Mouse (Mus musculus) layer of hippocampus, adult 9-10 months (tissue): ENCODE data around the gene Rab11fip5.

Experiments
- DNase-seq: peaks from one replicate; pipeline ENCODE4 v3.0.0; 2022; ENCODE audit warnings: low spot score

The Rab11fip5 gene

GRCm38 (mm10) chr6:85373951-85374733 is at the start of gene Rab11fip5:
TSS of gene Rab11fip5 (minus strand) at chr6:85374634.
- DNase-seq, result no peak

GRCm38 (mm10) chr6:85423836-85424379 is 49.5 kb upstream of the Rab11fip5 start, which contains the start of gene Noto:
TSS of gene Noto (plus strand) at chr6:85423886.
- no peak for DNase-seq

- DNase-seq, result no peak
These were observed 44.7 kb upstream of the Rab11fip5 start for GRCm38 (mm10) chr6:85419150-85419549.

GRCm38 (mm10) chr6:85415829-85416228 is 41.4 kb upstream of the Rab11fip5 start:
- no peak for DNase-seq

- DNase-seq, result no peak
These were observed 36.4 kb upstream of the Rab11fip5 start for GRCm38 (mm10) chr6:85410771-85411273.

- DNase-seq, result no peak
These were observed 34.6 kb upstream of the Rab11fip5 start for GRCm38 (mm10) chr6:85409003-85409402.

GRCm38 (mm10) chr6:85403039-85403438 is 28.6 kb upstream of the Rab11fip5 start:
- no peak for DNase-seq

- no peak for DNase-seq
These were observed 28.2 kb upstream of the Rab11fip5 start for GRCm38 (mm10) chr6:85402613-85403012.

- DNase-seq, result no peak
These were observed 25.3 kb upstream of the Rab11fip5 start for GRCm38 (mm10) chr6:85399715-85400114.

- peak; percentile 25 for DNase-seq
These were observed 22.7 kb upstream of the Rab11fip5 start for GRCm38 (mm10) chr6:85397165-85397564.

- DNase-seq, result no peak
These were observed 20.9 kb upstream of the Rab11fip5 start for GRCm38 (mm10) chr6:85395360-85395759.

- peak; percentile 57 for DNase-seq
These were observed 17.4 kb upstream of the Rab11fip5 start for GRCm38 (mm10) chr6:85391803-85392202.

GRCm38 (mm10) chr6:85388608-85389007 is 14.2 kb upstream of the Rab11fip5 start:
- no peak for DNase-seq

- DNase-seq, result no peak
These were observed 8.4 kb upstream of the Rab11fip5 start for GRCm38 (mm10) chr6:85382791-85383190.

- no peak for DNase-seq
These were observed 7.2 kb upstream of the Rab11fip5 start for GRCm38 (mm10) chr6:85381648-85382020.

- DNase-seq, result no peak
These were observed 6.6 kb upstream of the Rab11fip5 start for GRCm38 (mm10) chr6:85380901-85381647.

GRCm38 (mm10) chr6:85380201-85380900 is 5.9 kb upstream of the Rab11fip5 start:
- DNase-seq, result peak; percentile 79

GRCm38 (mm10) chr6:85378629-85379028 is 4.2 kb upstream of the Rab11fip5 start:
- no peak for DNase-seq

GRCm38 (mm10) chr6:85377876-85378275 is 3.4 kb upstream of the Rab11fip5 start:
- DNase-seq, result no peak

GRCm38 (mm10) chr6:85377066-85377734 is 2.8 kb upstream of the Rab11fip5 start:
- DNase-seq, result no peak

- peak; percentile 92 for DNase-seq
These were observed 290 bp upstream of the Rab11fip5 start for GRCm38 (mm10) chr6:85374734-85375114.
